Mouse (Mus musculus) MEL (cell line): ENCODE results near the gene Zfp568. TPM values are rescaled to one million over a fixed set of nuclear protein-coding genes. Genes with fewer than 3 reads are reported as not detected.

Experiments
- DNase-seq: peaks from one replicate; pipeline ENCODE4 v3.0.0; 2011; ENCODE audit warnings: low read depth, low spot score
- H3K27ac ChIP-seq: 2 replicates; pipeline ENCODE4 v1.5.1; 2012; ENCODE audit warnings: low read depth, mild to moderate bottlenecking, control low read depth, low read length, moderate library complexity; ENCODE audit not compliant: control insufficient read depth
- H3K27me3 ChIP-seq, 2 experiments: fragments of 150-350 bp in 1 of 2; sonication (generic) in 1 of 2; 2 replicates each; pipeline ENCODE4 v1.6.1; 2012; ENCODE audit warnings: low read length in 2 of 2, mild to moderate bottlenecking in 2 of 2, improper control_type of control experiment in 1 of 2, moderate library complexity in 1 of 2; ENCODE audit not compliant: insufficient read depth in 2 of 2, control insufficient read depth in 1 of 2
- H3K36me3 ChIP-seq, 2 experiments: 2 replicates each; pipeline ENCODE4 v1.6.1; 2012 to 2014; ENCODE audit warnings: low read length in 2 of 2, improper control_type of control experiment in 1 of 2, inconsistent platforms in 1 of 2, mild to moderate bottlenecking in 1 of 2; ENCODE audit not compliant: insufficient read depth in 2 of 2, control insufficient read depth in 1 of 2
- H3K4me1 ChIP-seq, 2 experiments: fragments of 150-350 bp in 1 of 2; sonication (generic) in 1 of 2; 2 replicates each; pipeline ENCODE4 v1.6.1; 2012; ENCODE audit warnings: low read length in 2 of 2, improper control_type of control experiment in 1 of 2, mild to moderate bottlenecking in 1 of 2; ENCODE audit not compliant: insufficient read depth in 2 of 2, control insufficient read depth in 1 of 2
- H3K4me3 ChIP-seq, 2 experiments: fragments of 150-350 bp in 1 of 2; sonication (generic) in 1 of 2; 2 replicates each; pipeline ENCODE4 v1.5.1; 2012; ENCODE audit warnings: low read depth in 2 of 2, low read length in 2 of 2, mild to moderate bottlenecking in 2 of 2, moderate library complexity in 2 of 2, control low read depth in 1 of 2, improper control_type of control experiment in 1 of 2; ENCODE audit not compliant: control insufficient read depth in 1 of 2, insufficient read depth in 1 of 2
- H3K79me2 ChIP-seq: 2 replicates; pipeline ENCODE4 v1.6.1; 2012; ENCODE audit warnings: mild to moderate bottlenecking, low read length, moderate library complexity; ENCODE audit not compliant: control insufficient read depth, poor library complexity, insufficient read depth
- H3K9ac ChIP-seq: 2 replicates; pipeline ENCODE4 v1.6.1; 2012; ENCODE audit warnings: low read depth, mild to moderate bottlenecking, control low read depth, low read length, moderate library complexity; ENCODE audit not compliant: control insufficient read depth, poor library complexity, severe bottlenecking
- H3K9me3 ChIP-seq: fragments of 150-350 bp; sonication (generic); replicated peaks from 2 replicates; pipeline ENCODE4 v1.6.1; 2012; ENCODE audit warnings: mild to moderate bottlenecking, low read length, improper control_type of control experiment, moderate library complexity; ENCODE audit not compliant: insufficient read depth
- BHLHE40 ChIP-seq: IDR thresholded peaks from 2 replicates; pipeline ENCODE4 v1.6.1; 2012; ENCODE audit warnings: low read depth, mild to moderate bottlenecking, inconsistent platforms, low read length, improper control_type of control experiment, borderline replicate concordance
- CHD1 ChIP-seq: IDR thresholded peaks from 2 replicates; pipeline ENCODE4 v1.6.1; 2012; ENCODE audit warnings: low read depth, mild to moderate bottlenecking, inconsistent platforms, low read length, improper control_type of control experiment
- CHD2 ChIP-seq: IDR thresholded peaks from 2 replicates; pipeline ENCODE4 v1.6.1; 2011; ENCODE audit warnings: low read length, improper control_type of control experiment
- GABPA ChIP-seq: IDR thresholded peaks from 2 replicates; pipeline ENCODE4 v1.6.1; 2012; ENCODE audit warnings: low read depth, mild to moderate bottlenecking, inconsistent platforms, low read length, improper control_type of control experiment, moderate library complexity
- GATA1 ChIP-seq: IDR thresholded peaks from 2 replicates; pipeline ENCODE4 v1.6.1; 2011; ENCODE audit warnings: low read depth, low read length, improper control_type of control experiment
- HCFC1 ChIP-seq: IDR thresholded peaks from 2 replicates; pipeline ENCODE4 v1.6.1; 2012; ENCODE audit warnings: low read depth, mild to moderate bottlenecking, inconsistent platforms, low read length, improper control_type of control experiment, moderate library complexity
- MAZ ChIP-seq: IDR thresholded peaks from 2 replicates; pipeline ENCODE4 v1.6.1; 2012; ENCODE audit warnings: low read depth, mild to moderate bottlenecking, inconsistent platforms, low read length, improper control_type of control experiment
- MEF2A ChIP-seq: IDR thresholded peaks from 2 replicates; pipeline ENCODE4 v1.6.1; 2014; ENCODE audit warnings: low read depth, mild to moderate bottlenecking, inconsistent platforms, low read length, improper control_type of control experiment; ENCODE audit not compliant: poor library complexity, insufficient replicate concordance, severe bottlenecking; ENCODE audit errors: extremely low read depth
- MXI1 ChIP-seq: IDR thresholded peaks from 2 replicates; pipeline ENCODE4 v1.6.1; 2011; ENCODE audit warnings: mild to moderate bottlenecking, low read depth, low read length, improper control_type of control experiment
- MYC ChIP-seq: IDR thresholded peaks from 2 replicates; pipeline ENCODE4 v1.6.1; 2011; ENCODE audit warnings: low read depth, mild to moderate bottlenecking, low read length, improper control_type of control experiment, moderate library complexity
- NRF1 ChIP-seq: IDR thresholded peaks from 2 replicates; pipeline ENCODE4 v1.6.1; 2014; ENCODE audit warnings: low read depth, mild to moderate bottlenecking, inconsistent platforms, low read length, improper control_type of control experiment, moderate library complexity; ENCODE audit not compliant: poor library complexity, insufficient read depth, severe bottlenecking
- POLR2A ChIP-seq, 2 experiments: IDR thresholded peaks; 2 replicates each; pipeline ENCODE4 v1.6.1; 2011 to 2012; ENCODE audit warnings: low read length in 2 of 2, mild to moderate bottlenecking in 2 of 2, control low read depth in 1 of 2, improper control_type of control experiment in 1 of 2, low read depth in 1 of 2, moderate library complexity in 1 of 2; ENCODE audit not compliant: control insufficient read depth in 1 of 2, insufficient read depth in 1 of 2, poor library complexity in 1 of 2
- TBP ChIP-seq: IDR thresholded peaks from 2 replicates; pipeline ENCODE4 v1.8.0; 2011; ENCODE audit warnings: low read depth, low read length, improper control_type of control experiment
- USF2 ChIP-seq, 2 experiments: IDR thresholded peaks; 2 replicates each; pipeline ENCODE4 v1.6.1; 2011 to 2012; ENCODE audit warnings: improper control_type of control experiment in 2 of 2, low read length in 2 of 2, borderline replicate concordance in 1 of 2, inconsistent platforms in 1 of 2, low read depth in 1 of 2, mild to moderate bottlenecking in 1 of 2; ENCODE audit not compliant: insufficient read depth in 1 of 2
- ZC3H11A ChIP-seq: IDR thresholded peaks from 2 replicates; pipeline ENCODE4 v1.6.1; 2012; ENCODE audit warnings: low read depth, mild to moderate bottlenecking, inconsistent platforms, low read length, improper control_type of control experiment
- polyA plus RNA-seq, 2 experiments: library from polyadenylated mRNA; stranded (reverse) in 1 of 2; unstranded in 1 of 2; fragments of >175 nt in 1 of 2; fragments of >200 nt in 1 of 2; gene quantifications; 2 replicates each; pipeline versions ENCODE4 v1.2.1 to v1.2.4; 2012; ENCODE audit warnings: low replicate concordance in 2 of 2, low read depth in 1 of 2; ENCODE audit not compliant: insufficient read length in 2 of 2, insufficient read depth in 1 of 2, missing spikeins in 1 of 2
- total RNA-seq: library from RNA; depleted of rRNA; stranded (reverse); fragments of 300-350 nt; gene quantifications from 2 replicates; pipeline ENCODE4 v1.2.3, GENCODE M21; 2012

Zfp568 gene
- total and polyA plus RNA-seq, 3 experiments = 12.5 to 141 (median 15.4) TPM

DNA sequence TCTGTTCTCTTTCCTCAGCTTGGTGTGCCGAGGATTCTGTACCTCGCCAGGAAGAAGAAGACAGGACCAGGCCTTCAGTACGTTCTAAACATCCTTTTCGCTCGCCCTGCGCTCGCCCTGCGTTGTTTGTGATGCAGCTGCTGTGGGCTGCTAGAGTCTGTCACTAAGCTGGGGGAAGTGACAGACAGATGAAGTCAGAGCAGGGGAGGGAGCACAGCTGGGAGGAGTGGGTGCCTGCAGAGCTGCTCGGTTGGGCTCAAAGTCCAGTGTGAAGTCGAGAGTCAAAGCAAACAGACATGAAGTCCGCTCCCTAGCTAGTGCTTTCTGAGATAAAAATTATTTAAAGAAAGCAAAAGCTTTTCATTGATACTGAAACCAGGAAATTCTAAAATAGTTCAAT, 5.3 kb downstream of the Zfp568 start:
- no peak for DNase-seq
- Histone ChIP-seq H3K79me2 (peaks cover 6% of the 10 kb centered on the region), H3K27ac (no peak overlapping the region), H3K9ac (no peak overlapping the region), H3K36me3 (peaks cover 4 to 5% of the 10 kb centered on the region in 2 experiments; a peak in 3 of 4 replicates), H3K4me3 (no peak overlapping the region), H3K9me3 (no peaks in the 10 kb centered on the region), H3K4me1 (peaks cover 0 to 7% of the 10 kb centered on the region in 2 experiments; a peak in 2 of 4 replicates), H3K27me3 (no peaks in the 10 kb centered on the region)
- no peak for TF ChIP-seq NRF1
- no peak for TF ChIP-seq GABPA
- no peak for TF ChIP-seq MYC
- TF ChIP-seq POLR2A (IDR thresholded peaks at IDR 0.05; ENCODE audit: control insufficient read depth in 1 of 2, insufficient read depth in 1 of 2, low read depth in 1 of 2, low read length in 2 of 2, poor library complexity in 1 of 2) = no peak
- no peak for TF ChIP-seq USF2 (IDR thresholded peaks at IDR 0.05; ENCODE audit: borderline replicate concordance in 1 of 2, insufficient read depth in 1 of 2, low read depth in 1 of 2, low read length in 2 of 2)
- TF ChIP-seq ZC3H11A = no peak
- TF ChIP-seq BHLHE40 = no peak

DNA sequence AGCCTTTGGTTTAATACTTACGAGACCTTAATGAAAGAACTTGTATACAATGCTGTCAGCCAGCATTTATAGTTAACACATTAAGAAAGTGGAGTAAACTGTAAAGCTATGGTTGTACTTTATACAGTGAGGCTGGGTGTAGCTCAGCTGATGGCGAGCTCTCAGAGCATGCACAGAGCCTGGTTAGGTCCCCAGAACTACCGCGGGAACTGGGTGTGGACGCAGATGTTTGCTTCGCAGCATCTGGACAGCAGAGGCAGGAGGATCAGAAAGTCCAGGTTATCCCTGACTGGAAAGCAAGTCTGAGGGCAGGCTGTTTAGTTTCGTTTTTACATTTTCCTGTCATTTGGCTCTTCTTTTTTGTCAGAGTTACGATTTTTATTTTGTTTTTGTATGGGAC, 8.9 kb downstream of the Zfp568 start:
- H3K79me2 ChIP-seq = no peaks in the 10 kb centered on the region; the same call in 1 of the 2 replicates
- no peaks in the 10 kb centered on the region for H3K27me3 ChIP-seq
- no peak overlapping the region for H3K9ac ChIP-seq
- DNase-seq = no peak
- no peaks in the 10 kb centered on the region for H3K9me3 ChIP-seq
- peaks cover 0 to 5% of the 10 kb centered on the region in 2 experiments; a peak in 3 of 4 replicates for H3K36me3 ChIP-seq
- H3K4me3 ChIP-seq = no peak overlapping the region
- TF ChIP-seq MYC (no peak), CHD2 (no peak), CHD1 (no peak), MXI1 (no peak), MEF2A (no peak), GATA1 (no peak), TBP (no peak), POLR2A (IDR thresholded peaks at IDR 0.05; ENCODE audit: control insufficient read depth in 1 of 2, insufficient read depth in 1 of 2, low read depth in 1 of 2, low read length in 2 of 2, poor library complexity in 1 of 2) (no peak), HCFC1 (no peak), MAZ (no peak)
- TF ChIP-seq, all 39 proteins: peak for 0
- H3K27ac ChIP-seq = no peak overlapping the region
- no peaks in the 10 kb centered on the region for H3K4me1 ChIP-seq
